Mouse (Mus musculus) T-cell, adult 2 months (primary cell): Measurements from ENCODE around the gene Letmd1.
"Not testable (repeated sequence)": the region's sequence is repeated elsewhere in the genome, so short reads cannot be mapped to it uniquely, and the experiment has no call there.

ENCODE experiments used
- DNase-seq: peaks from one replicate; pipeline ENCODE4 v3.0.0; 2022; ENCODE audit warnings: low spot score

Gene Letmd1

DNA sequence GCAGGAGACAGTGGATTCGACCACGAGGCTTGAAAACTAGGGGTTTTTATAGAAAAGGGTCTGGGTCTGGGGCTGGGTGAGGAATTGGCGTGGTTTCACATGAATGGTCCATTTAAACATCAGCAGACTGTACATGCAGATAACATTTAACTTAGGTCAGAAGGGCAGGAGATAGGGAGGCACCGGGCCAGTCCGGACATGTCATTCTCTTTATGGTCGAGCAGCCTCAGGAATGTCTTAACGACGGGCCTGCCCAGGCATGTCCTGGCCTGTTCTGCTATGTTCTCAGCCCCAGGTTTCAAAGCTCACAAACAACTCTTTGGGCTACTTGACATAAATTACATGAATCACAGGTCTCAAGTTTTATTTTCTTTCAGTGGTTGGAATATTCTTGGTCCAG, 30.7 kb downstream of the Letmd1 start:
- DNase-seq = not testable (repeated sequence)

DNA sequence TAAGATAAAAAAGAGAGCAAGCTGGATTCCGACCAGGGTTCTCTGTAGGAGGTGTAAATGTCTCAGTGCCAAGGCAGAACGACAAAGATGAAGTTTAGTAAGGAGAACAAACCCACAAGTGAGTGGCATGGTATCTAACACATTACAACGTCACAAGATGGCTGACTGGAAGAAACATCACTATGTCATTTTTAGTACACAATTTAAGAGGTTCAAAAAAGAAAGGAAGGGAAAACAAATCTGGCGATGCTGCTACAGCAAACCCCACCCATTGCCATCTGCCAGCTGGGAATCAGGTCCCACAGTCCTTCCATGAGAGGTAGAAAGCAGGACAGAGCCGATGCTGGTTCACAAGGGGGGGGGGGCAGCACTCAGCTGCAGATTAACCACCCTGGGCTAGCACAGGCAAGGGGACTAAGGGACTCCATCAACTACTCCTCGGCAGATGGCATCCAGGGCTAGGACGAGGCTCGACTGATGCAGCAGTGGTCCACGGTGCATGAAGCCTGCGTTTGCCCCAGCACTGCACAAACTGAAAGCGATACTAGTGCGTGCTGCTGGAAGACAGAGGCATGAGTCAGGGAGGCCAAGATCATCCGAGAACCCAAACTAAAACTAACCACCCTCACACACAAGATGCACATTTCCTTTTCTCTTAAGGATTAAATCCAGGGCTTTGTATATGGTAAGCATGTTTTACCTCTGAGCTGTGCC, 39.8 kb downstream of the Letmd1 start:
- no peak for DNase-seq

DNA sequence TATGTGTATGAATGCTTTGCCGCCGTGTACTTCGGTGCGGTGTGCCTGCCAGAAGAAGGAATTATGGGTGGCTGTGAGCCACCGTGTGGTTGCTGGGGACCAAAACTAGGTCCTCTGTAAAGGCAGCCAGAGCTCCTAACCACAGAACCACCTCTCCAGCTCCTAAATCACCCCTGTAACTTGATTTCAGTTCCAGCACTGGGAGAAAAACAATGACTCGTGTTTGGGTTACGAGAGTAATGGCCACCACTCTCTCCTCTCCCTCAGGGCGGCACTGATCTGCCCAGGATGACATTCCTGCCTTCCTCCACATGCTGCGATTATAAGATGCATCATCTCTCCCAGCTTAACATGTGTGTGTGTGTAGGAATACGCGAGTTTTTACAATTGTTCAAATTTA, 41.2 kb downstream of the Letmd1 start:
- DNase-seq = no peak

DNA sequence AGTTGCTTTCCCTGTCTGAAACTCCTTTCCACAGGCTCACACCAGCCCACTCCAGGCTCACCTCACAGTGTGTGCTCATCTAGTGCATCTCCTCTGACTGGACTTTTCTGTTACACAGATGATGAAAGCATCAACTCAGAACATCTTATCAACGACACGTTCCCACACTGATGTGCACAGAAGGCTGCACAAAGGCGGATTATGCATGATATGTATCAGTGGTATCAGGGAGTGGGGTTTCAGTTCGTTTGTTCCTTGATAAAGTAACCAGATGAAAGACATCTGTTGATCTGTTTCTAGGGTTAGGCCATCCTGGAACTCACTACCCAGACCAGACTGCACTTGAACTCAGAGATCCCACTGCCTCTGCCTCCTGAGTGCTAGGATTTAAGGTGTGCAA, 44.6 kb downstream of the Letmd1 start:
- no peak for DNase-seq

DNA sequence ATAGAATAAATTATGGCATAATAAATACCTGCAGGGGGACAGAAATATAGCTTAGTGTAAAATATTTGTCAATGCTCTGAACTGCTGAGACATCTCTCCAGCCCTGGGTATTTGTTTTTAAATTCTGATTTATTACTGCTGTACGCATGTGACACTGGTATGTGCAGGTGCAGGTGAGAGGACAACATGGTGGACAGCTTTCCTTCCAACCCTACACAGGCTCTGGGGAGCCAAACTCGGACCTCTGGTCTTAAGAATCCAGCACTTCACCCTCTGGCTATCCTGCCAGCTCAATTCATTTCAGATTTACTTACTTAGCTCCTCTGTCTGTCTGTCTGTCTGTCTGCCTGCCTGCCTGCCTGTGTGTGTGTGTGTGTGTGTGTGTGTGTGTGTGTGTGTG, 46.3 kb downstream of the Letmd1 start:
- no peak for DNase-seq

DNA sequence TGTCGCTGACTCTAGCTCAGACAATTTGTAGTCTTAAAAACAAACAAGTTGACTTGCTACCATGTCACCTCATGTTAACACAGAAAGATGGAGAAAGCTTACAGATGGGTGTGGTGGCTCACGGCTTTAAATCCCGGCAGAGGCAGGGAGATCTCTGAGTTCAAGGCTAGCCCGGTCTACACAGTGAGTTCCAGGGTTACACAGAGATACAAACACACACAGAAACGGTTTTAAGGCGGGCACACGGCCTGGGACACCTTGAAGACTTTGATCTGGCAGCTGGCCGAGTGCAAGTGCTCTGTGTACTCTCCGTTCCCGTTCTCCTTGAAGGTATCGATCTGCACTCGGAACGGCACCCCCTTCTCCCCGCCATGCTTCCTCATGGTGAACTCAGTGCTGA, 51.5 kb downstream of the Letmd1 start:
- no peak for DNase-seq

DNA sequence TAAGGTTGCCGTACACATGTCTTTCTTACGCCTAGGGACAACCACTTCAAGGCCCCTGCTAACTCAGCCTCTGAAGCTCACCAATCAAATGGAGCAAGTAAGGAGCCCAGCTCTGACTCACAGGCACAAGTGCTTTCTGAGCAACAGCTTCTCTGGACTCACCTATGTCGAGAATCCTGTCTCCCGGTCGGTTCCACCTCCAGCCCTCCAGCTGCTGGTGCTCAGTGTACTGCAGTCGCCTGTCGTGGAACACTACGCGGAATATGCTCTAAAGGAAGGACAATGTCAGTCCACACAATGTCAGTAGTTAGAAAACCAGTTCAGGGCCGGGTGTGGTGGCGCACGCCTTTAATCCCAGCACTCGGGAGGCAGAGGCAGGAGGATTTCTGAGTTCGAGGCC, 56.6 kb downstream of the Letmd1 start:
- no peak for DNase-seq

DNA sequence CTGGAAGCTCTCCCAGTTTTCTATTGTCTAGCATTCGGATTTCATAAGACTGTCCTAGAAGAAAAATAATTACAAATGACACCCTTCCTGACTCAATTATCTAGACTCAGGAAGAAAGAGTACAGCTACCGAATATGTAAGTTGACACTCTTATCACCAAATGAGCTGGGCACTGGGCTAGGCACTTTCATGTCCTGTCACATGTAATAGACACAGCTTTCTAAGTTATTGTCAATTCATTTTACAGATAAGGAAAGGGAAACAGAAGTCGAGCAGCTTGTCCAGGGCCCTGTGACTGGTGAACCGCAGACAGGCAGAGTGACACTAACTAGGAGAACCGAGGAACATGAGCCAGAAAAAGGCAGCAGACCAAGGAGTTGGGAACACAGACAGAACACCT, 59.1 kb downstream of the Letmd1 start:
- no peak for DNase-seq
